Mouse (Mus musculus): ENCODE data around the gene Pdp2. TPM values are rescaled to one million over a fixed set of nuclear protein-coding genes. Genes with fewer than 3 reads are reported as not detected.

Pdp2 gene
- polyA plus RNA-seq, 1 experiment: 6.9 TPM

GRCm38 (mm10) chr8:104630111-104630479 lies 38.8 kb downstream of the Pdp2 start:
- H3K27me3 ChIP-seq (ENCODE audit: control insufficient read depth, insufficient read depth, low read length): no peaks in the 10 kb centered on the region; the same call in 1 of the 2 replicates
- 44% methylated on average over 8 of the region's 8 CpGs for WGBS
- H3K27ac ChIP-seq (ENCODE audit: insufficient read depth, low read length): no peak overlapping the region
- TF ChIP-seq CTCF (IDR thresholded peaks at IDR 0.05; ENCODE audit: borderline replicate concordance, insufficient read depth, low read depth, low read length) (no peak), POLR2A (IDR thresholded peaks at IDR 0.05; ENCODE audit: borderline replicate concordance, insufficient read depth, low read length) (no peak)
- DNase-seq: peak in 1 of 2 experiments; percentile 2
- H3K4me1 ChIP-seq (ENCODE audit: control insufficient read depth, insufficient read depth, low read length): peaks cover 11% of the 10 kb centered on the region
- H3K4me3 ChIP-seq (replicated peaks; ENCODE audit: insufficient read depth, low read depth, low read length): no peak overlapping the region

- 3% methylated on average over 36 of the region's 36 CpGs for WGBS
- peak in 1 of 2 experiments; percentile 15 for DNase-seq
Observed at GRCm38 (mm10) chr8:104630574-104630973, 39.3 kb downstream of the Pdp2 start.

GRCm38 (mm10) chr8:104630981-104631663 lies 39.9 kb downstream of the Pdp2 start, which contains the start of gene Rrad:
Gene Rrad (minus strand): TSS chr8:104631327.
- TF ChIP-seq CTCF (IDR thresholded peaks at IDR 0.05; ENCODE audit: borderline replicate concordance, insufficient read depth, low read depth, low read length) (no peak), POLR2A (IDR thresholded peaks at IDR 0.05; ENCODE audit: borderline replicate concordance, insufficient read depth, low read length) (no peak)
- Histone ChIP-seq H3K27me3 (ENCODE audit: control insufficient read depth, insufficient read depth, low read length) (no peaks in the 10 kb centered on the region; the same call in 1 of the 2 replicates), H3K4me3 (replicated peaks; ENCODE audit: insufficient read depth, low read depth, low read length) (no peak within 1 kb of the TSS), H3K4me1 (ENCODE audit: control insufficient read depth, insufficient read depth, low read length) (peaks cover 11% of the 10 kb centered on the region), H3K27ac (ENCODE audit: insufficient read depth, low read length) (no peak within 1 kb of the TSS)
- WGBS: 4% methylated on average over 26 of the region's 28 CpGs
- no peak for DNase-seq

More at GRCm38 (mm10) chr8:104630574-104630973, 39.3 kb downstream of the Pdp2 start:
- peaks cover 11% of the 10 kb centered on the region for H3K4me1 ChIP-seq (ENCODE audit: control insufficient read depth, insufficient read depth, low read length)
- TF ChIP-seq POLR2A (IDR thresholded peaks at IDR 0.05; ENCODE audit: borderline replicate concordance, insufficient read depth, low read length) (no peak), CTCF (IDR thresholded peaks at IDR 0.05; ENCODE audit: borderline replicate concordance, insufficient read depth, low read depth, low read length) (no peak)
- H3K27me3 ChIP-seq (ENCODE audit: control insufficient read depth, insufficient read depth, low read length): no peaks in the 10 kb centered on the region; the same call in 1 of the 2 replicates
- no peak overlapping the region for H3K4me3 ChIP-seq (replicated peaks; ENCODE audit: insufficient read depth, low read depth, low read length)
- H3K27ac ChIP-seq (ENCODE audit: insufficient read depth, low read length): no peak overlapping the region

GRCm38 (mm10) chr8:104631975-104632374 lies 40.7 kb downstream of the Pdp2 start:
- Histone ChIP-seq H3K27ac (ENCODE audit: insufficient read depth, low read length) (no peak overlapping the region), H3K4me1 (ENCODE audit: control insufficient read depth, insufficient read depth, low read length) (peaks cover 11% of the 10 kb centered on the region), H3K4me3 (replicated peaks; ENCODE audit: insufficient read depth, low read depth, low read length) (no peak overlapping the region), H3K27me3 (ENCODE audit: control insufficient read depth, insufficient read depth, low read length) (no peaks in the 10 kb centered on the region; the same call in 1 of the 2 replicates)
- 45% methylated on average over 5 of the region's 5 CpGs for WGBS
- no peak for TF ChIP-seq CTCF (IDR thresholded peaks at IDR 0.05; ENCODE audit: borderline replicate concordance, insufficient read depth, low read depth, low read length)
- no peak for TF ChIP-seq POLR2A (IDR thresholded peaks at IDR 0.05; ENCODE audit: borderline replicate concordance, insufficient read depth, low read length)
- no peak for DNase-seq

- no peak for TF ChIP-seq CTCF (IDR thresholded peaks at IDR 0.05; ENCODE audit: borderline replicate concordance, insufficient read depth, low read depth, low read length)
- TF ChIP-seq POLR2A (IDR thresholded peaks at IDR 0.05; ENCODE audit: borderline replicate concordance, insufficient read depth, low read length): no peak
- Histone ChIP-seq H3K4me1 (ENCODE audit: control insufficient read depth, insufficient read depth, low read length) (peaks cover 11% of the 10 kb centered on the region), H3K27me3 (ENCODE audit: control insufficient read depth, insufficient read depth, low read length) (no peaks in the 10 kb centered on the region; the same call in 1 of the 2 replicates), H3K4me3 (replicated peaks; ENCODE audit: insufficient read depth, low read depth, low read length) (no peak overlapping the region), H3K27ac (ENCODE audit: insufficient read depth, low read length) (no peak overlapping the region)
- DNase-seq: no peak
- WGBS: 80% methylated on average over 6 of the region's 6 CpGs
Observed at GRCm38 (mm10) chr8:104632486-104632885, 41.2 kb downstream of the Pdp2 start.

GRCm38 (mm10) chr8:104633156-104633744 lies 42.0 kb downstream of the Pdp2 start:
- TF ChIP-seq CTCF (IDR thresholded peaks at IDR 0.05; ENCODE audit: borderline replicate concordance, insufficient read depth, low read depth, low read length) (no peak), POLR2A (IDR thresholded peaks at IDR 0.05; ENCODE audit: borderline replicate concordance, insufficient read depth, low read length) (no peak)

GRCm38 (mm10) chr8:104635004-104635710 lies 43.9 kb downstream of the Pdp2 start:
- 89% methylated on average over 3 of the region's 3 CpGs for WGBS
- Histone ChIP-seq H3K4me1 (ENCODE audit: control insufficient read depth, insufficient read depth, low read length) (no peaks in the 10 kb centered on the region), H3K27ac (ENCODE audit: insufficient read depth, low read length) (no peak overlapping the region), H3K4me3 (replicated peaks; ENCODE audit: insufficient read depth, low read depth, low read length) (no peak overlapping the region), H3K27me3 (ENCODE audit: control insufficient read depth, insufficient read depth, low read length) (no peaks in the 10 kb centered on the region; the same call in 1 of the 2 replicates)
- TF ChIP-seq CTCF (IDR thresholded peaks at IDR 0.05; ENCODE audit: borderline replicate concordance, insufficient read depth, low read depth, low read length): no peak
- TF ChIP-seq POLR2A (IDR thresholded peaks at IDR 0.05; ENCODE audit: borderline replicate concordance, insufficient read depth, low read length): no peak
- no peak for DNase-seq

More at GRCm38 (mm10) chr8:104633156-104633744, 42.0 kb downstream of the Pdp2 start:
- no peak for DNase-seq
- H3K4me1 ChIP-seq (ENCODE audit: control insufficient read depth, insufficient read depth, low read length): peaks cover 11% of the 10 kb centered on the region
- H3K4me3 ChIP-seq (replicated peaks; ENCODE audit: insufficient read depth, low read depth, low read length): no peak overlapping the region
- no peaks in the 10 kb centered on the region; the same call in 1 of the 2 replicates for H3K27me3 ChIP-seq (ENCODE audit: control insufficient read depth, insufficient read depth, low read length)
- WGBS: 60% methylated on average over 9 of the region's 9 CpGs
- no peak overlapping the region for H3K27ac ChIP-seq (ENCODE audit: insufficient read depth, low read length)

All from cerebellum, adult 2 months (tissue).